In the genomic region with DNA sequence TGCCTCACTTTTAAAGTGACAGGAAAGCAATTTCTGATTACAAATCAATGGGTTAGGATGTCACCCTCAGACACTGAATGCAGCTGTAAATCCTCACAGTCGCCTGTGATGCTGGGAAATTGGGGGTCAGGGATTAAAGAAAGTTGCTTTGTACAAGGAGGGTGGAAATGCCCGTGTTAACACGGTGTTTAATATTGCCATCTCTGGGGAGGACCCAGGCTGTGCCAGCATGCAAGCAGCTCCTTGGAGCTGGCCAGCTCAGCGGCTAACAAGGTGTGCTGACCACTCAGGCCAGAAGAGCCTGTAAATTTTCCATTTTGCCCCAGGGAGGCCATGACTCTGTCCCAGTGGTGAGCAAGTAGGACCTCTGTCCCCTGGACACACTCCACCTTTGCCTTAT, we compare ENCODE assay signal across 24 mouse cellular contexts.
"Had no signal": no experiment of that assay in that cellular context is flagged by ENCODE, and none has a peak within 500 bp of the region (broad histone marks: within the 10 kb centered on the region; RNA-seq: fewer than 3 reads in every experiment).

No protein-coding gene starts in this region.

- ATAC-seq: hindbrain, postnatal 0 days; intestine, embryonic 16.5 days; liver, embryonic 12.5 days had no signal

- H3K4me1 ChIP-seq: limb, embryonic 15.5 days; liver, embryonic 12.5 days had no signal

- H3K27ac ChIP-seq: heart, embryonic 10.5 days; hindbrain, embryonic 13.5 days; hindbrain, embryonic 15.5 days; hindbrain, postnatal 0 days; kidney, embryonic 15.5 days; kidney, postnatal 0 days; limb, embryonic 13.5 days; limb, embryonic 15.5 days; liver, embryonic 12.5 days; liver, embryonic 14.5 days had no signal

- H3K4me2 ChIP-seq: heart, embryonic 12.5 days; hindbrain, embryonic 13.5 days; hindbrain, embryonic 15.5 days; kidney, embryonic 15.5 days; limb, embryonic 13.5 days; limb, embryonic 15.5 days; liver, embryonic 12.5 days had no signal

- H3K4me3 ChIP-seq: heart, embryonic 10.5 days; heart, embryonic 12.5 days; hindbrain, embryonic 13.5 days; hindbrain, embryonic 15.5 days; kidney, embryonic 15.5 days; limb, embryonic 13.5 days; limb, embryonic 15.5 days; liver, embryonic 12.5 days had no signal

- H3K27me3 ChIP-seq: kidney, embryonic 15.5 days; liver, embryonic 12.5 days had no signal

- DNase-seq: gastrocnemius, postnatal 14 days; gastrocnemius, postnatal 36 days; heart, adult 18-20 months; heart, postnatal 10 days; heart, postnatal 36 days; kidney, adult 11 months; kidney, adult 8-10 months; kidney, postnatal 14 days; kidney, postnatal 36 days; layer of hippocampus, adult 9-11 months; layer of hippocampus, postnatal 36 days; left cerebral cortex, postnatal 4 days had no signal

- H3K36me3 ChIP-seq: heart, embryonic 10.5 days; heart, embryonic 12.5 days; hindbrain, embryonic 13.5 days; hindbrain, embryonic 15.5 days; kidney, embryonic 15.5 days; limb, embryonic 13.5 days; limb, embryonic 15.5 days; liver, embryonic 12.5 days had no signal

- H3K9ac ChIP-seq: heart, embryonic 12.5 days; hindbrain, embryonic 13.5 days; hindbrain, embryonic 15.5 days; kidney, embryonic 15.5 days; limb, embryonic 13.5 days; limb, embryonic 15.5 days; liver, embryonic 12.5 days; liver, embryonic 14.5 days had no signal

- H3K9me3 ChIP-seq: heart, embryonic 10.5 days; heart, embryonic 12.5 days; hindbrain, embryonic 13.5 days; hindbrain, embryonic 15.5 days; kidney, embryonic 15.5 days; limb, embryonic 13.5 days; limb, embryonic 15.5 days; liver, embryonic 12.5 days had no signal
